Mouse (Mus musculus) B cell, adult 67 days (primary cell): ENCODE measurements around the gene Tars. TPM values are rescaled to one million over a fixed set of nuclear protein-coding genes. Genes with fewer than 3 reads are reported as not detected.

Experiments used
- total RNA-seq, 2 experiments: library from RNA; stranded (reverse); gene quantifications; 4 replicates each; pipeline ENCODE4 v1.2.4; 2023

Gene Tars
- 10 to 100 TPM; 50.3 to 53.1 TPM for total RNA-seq

DNA sequence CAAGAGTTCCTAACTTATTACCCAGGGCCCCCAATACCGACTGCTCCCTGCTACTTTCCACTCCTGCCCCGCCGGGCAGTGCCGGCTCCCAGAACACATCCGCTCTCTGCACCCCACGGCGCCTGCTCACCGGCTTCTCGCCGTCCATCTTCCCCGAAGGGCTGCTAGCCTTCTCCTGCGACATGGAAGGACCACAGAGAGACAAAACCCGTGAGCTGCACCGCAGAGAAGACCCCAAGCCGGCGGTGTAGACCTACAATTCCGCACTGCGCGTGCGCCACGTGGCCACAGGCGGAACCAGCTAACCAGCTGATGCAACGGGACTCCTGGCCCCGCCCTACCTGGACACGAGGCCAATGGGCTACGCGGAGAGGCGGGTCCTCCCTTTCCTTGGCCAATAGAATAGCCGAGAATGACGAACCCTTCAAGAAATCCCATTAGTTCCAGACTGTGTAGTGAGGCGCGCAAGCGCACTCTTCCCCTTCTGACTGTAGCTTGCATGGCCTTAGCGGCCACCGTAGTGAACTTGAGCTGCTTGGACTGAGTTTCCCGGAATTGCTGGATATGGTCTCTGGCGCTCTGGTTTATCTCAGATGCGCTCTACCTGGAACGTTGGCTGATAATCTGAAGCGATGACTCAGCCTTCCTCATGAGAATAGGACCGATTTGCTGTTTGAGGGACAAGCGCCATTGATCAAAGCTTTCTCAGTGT lies at the start of gene Tars:
TSS of gene Tars (minus strand) at position 310 of the 712 bp plus-strand sequence.

